Mouse (Mus musculus): ENCODE results near the gene Usp3.

DNA sequence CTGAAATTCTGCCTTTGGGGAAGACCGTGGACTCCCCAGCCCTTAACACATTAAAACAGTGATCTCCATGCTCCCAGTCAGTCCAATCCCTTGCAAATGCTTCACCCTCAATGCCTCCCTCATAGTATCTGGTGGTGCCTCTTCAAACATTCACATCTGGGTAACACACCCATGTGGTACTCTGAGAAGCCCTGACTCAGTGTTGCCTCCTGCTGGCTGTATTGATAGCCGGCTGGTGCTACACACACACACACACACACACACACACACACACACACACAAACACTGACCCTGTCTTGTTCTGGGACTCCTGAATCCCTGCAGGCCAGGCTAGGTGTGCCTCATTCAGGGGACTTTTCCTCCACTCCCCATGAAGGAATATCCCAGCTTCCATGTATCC, 24.9 kb upstream of the Usp3 start:
- TF ChIP-seq POLR2A (IDR thresholded peaks at IDR 0.05; ENCODE audit: insufficient read length, low read depth) = no peak
- TF ChIP-seq E2F4 (IDR thresholded peaks at IDR 0.05; ENCODE audit: insufficient read depth) = no peak
- TF ChIP-seq USF1 (IDR thresholded peaks at IDR 0.05; ENCODE audit: low read depth) = no peak
- TF ChIP-seq MYOG (IDR thresholded peaks at IDR 0.05; ENCODE audit: control insufficient read depth in 1 of 3, insufficient read depth in 1 of 3, insufficient read length in 2 of 3, low read depth in 2 of 3) = no peak
- no peak for TF ChIP-seq CEBPB (IDR thresholded peaks at IDR 0.05; ENCODE audit: insufficient read depth, poor library complexity, severe bottlenecking)
- no peak for TF ChIP-seq REST (IDR thresholded peaks at IDR 0.05; ENCODE audit: insufficient read depth, insufficient read length)
- TF ChIP-seq POLR2AphosphoS2 (IDR thresholded peaks at IDR 0.05; ENCODE audit: insufficient read length, low read depth) = no peak
- TF ChIP-seq MYOD1 (IDR thresholded peaks at IDR 0.05; ENCODE audit: control insufficient read depth in 1 of 3, insufficient read length in 2 of 3, low read depth in 2 of 3) = no peak
- TF ChIP-seq MAX (IDR thresholded peaks at IDR 0.05; ENCODE audit: low read depth) = no peak

Measured in myocyte (in vitro differentiated cells).